Mouse (Mus musculus): Measurements from ENCODE around the gene Rpl41. TPM values are rescaled to one million over a fixed set of nuclear protein-coding genes. Genes with fewer than 3 reads are reported as not detected.
"Not testable (repeated sequence)": the region's sequence is repeated elsewhere in the genome, so short reads cannot be mapped to it uniquely, and the experiment has no call there.

Rpl41 gene
- total RNA-seq, 2 experiments from 2014 or later = 2,825 to 2,926 TPM

GRCm38 (mm10) chr10:128556963-128557362 is 7.9 kb upstream of the Rpl41 start:
- DNase-seq = no peak
- intact Hi-C loops (cut with DNase I) = loop anchor here (5.0 kb wide), 1 partner anchor 55 kb away; no protein-coding TSS in a partner anchor

GRCm38 (mm10) chr10:128556286-128556685 is 7.2 kb upstream of the Rpl41 start:
- intact Hi-C loops (cut with DNase I) = loop anchor here (5.0 kb wide), 1 partner anchor 56 kb away; no protein-coding TSS in a partner anchor
- no peak for DNase-seq

DNA sequence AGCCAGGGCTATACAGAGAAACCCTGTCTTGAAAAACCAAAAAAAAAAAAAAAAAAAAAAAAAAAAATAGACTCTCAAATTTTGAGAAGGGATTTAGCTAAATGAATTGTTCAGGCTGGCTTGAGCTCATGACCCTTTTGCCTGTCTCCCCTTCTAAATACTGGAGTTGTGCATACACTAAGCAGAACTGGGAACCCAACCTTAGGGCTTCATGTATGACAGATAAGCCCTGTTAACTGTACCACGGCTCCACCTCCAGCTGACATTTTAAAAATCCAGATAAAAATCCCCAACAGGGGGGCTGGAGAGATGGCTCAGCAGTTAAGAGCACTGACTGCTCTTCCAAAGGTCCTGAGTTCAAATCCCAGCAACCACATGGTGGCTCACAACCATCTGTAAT is 6.5 kb upstream of the Rpl41 start:
- intact Hi-C loops (cut with DNase I) = loop anchor here (5.0 kb wide), 1 partner anchor 57 kb away; no protein-coding TSS in a partner anchor

GRCm38 (mm10) chr10:128550144-128550823 is 1.2 kb upstream of the Rpl41 start:
- DNase-seq; intact Hi-C loops (cut with DNase I): not testable (repeated sequence)

More for the DNA sequence above, 6.5 kb upstream of the Rpl41 start:
- not testable (repeated sequence) for DNase-seq

- peak; percentile 26 for DNase-seq
- intact Hi-C loops (cut with DNase I) = not testable (repeated sequence)
Measured at GRCm38 (mm10) chr10:128549682-128550057, 565 bp upstream of the Rpl41 start.

GRCm38 (mm10) chr10:128548051-128548791 is 884 bp downstream of the Rpl41 start:
- intact Hi-C loops (cut with DNase I) = not testable (repeated sequence)
- peak; percentile 10 for DNase-seq

GRCm38 (mm10) chr10:128547361-128548032 is 1.6 kb downstream of the Rpl41 start, which contains the start of gene Zc3h10:
Gene Zc3h10, minus strand, starts transcription at chr10:128547774.
- peak; percentile 94 for DNase-seq
- intact Hi-C loops (cut with DNase I) = no loop called here

- intact Hi-C loops (cut with DNase I) = no loop called here
Measured at GRCm38 (mm10) chr10:128546787-128547186, 2.3 kb downstream of the Rpl41 start.

GRCm38 (mm10) chr10:128546361-128546760 is 2.7 kb downstream of the Rpl41 start:
- DNase-seq = no peak
- intact Hi-C loops (cut with DNase I) = no loop called here

More at GRCm38 (mm10) chr10:128546787-128547186, 2.3 kb downstream of the Rpl41 start:
- no peak for DNase-seq

DNA sequence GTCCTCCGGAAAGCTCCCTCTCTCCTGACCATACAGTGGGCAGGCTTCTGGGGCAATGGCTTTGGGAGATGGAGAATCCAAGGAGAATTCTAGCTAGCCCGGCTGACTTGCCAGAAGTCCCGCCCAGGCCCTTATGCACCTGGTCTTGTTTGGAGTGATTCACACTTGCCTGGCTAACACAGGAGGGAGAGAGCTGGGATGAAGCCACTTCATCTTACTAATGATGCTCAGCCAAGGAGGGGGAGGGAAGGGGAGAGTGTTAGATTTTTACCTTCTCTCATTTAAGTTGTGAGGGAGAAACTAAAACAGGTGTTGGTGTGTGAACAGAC is 3.6 kb downstream of the Rpl41 start:
- intact Hi-C loops (cut with DNase I) = no loop called here
- no peak for DNase-seq

GRCm38 (mm10) chr10:128544674-128545569 is 4.2 kb downstream of the Rpl41 start:
- peak; percentile 9 for DNase-seq
- intact Hi-C loops (cut with DNase I) = no loop called here

- DNase-seq = no peak
- intact Hi-C loops (cut with DNase I) = no loop called here
Measured at GRCm38 (mm10) chr10:128544151-128544657, 4.9 kb downstream of the Rpl41 start.

- intact Hi-C loops (cut with DNase I) = no loop called here
- no peak for DNase-seq
Measured at GRCm38 (mm10) chr10:128543100-128543499, 6.0 kb downstream of the Rpl41 start.

DNA sequence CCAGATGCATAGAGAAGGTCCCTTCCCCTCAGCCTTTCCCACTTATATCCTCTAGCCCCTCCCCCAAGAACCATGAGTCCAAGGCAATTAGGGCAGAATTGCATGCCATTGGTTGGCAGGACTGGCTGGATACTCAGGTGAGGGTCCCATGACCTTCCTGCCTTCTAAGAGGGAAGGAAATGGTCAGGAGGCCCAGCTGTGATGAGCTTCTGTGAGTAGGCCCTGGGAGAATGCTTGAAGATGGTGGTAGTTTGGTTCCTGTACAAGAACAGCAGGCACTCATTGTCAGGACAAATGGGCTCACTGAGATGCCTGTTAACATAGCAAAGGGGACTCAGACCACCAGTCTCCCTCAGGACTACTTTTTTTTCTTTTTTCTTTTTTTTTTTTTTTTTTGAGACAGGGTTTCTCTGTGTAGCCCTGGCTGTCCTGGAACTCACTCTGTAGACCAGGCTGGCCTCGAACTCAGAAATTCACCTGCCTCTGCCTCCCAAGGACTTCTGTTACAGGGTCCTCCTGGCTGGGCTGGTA is 10.7 kb downstream of the Rpl41 start:
- no peak for DNase-seq
- intact Hi-C loops (cut with DNase I) = no loop called here

DNA sequence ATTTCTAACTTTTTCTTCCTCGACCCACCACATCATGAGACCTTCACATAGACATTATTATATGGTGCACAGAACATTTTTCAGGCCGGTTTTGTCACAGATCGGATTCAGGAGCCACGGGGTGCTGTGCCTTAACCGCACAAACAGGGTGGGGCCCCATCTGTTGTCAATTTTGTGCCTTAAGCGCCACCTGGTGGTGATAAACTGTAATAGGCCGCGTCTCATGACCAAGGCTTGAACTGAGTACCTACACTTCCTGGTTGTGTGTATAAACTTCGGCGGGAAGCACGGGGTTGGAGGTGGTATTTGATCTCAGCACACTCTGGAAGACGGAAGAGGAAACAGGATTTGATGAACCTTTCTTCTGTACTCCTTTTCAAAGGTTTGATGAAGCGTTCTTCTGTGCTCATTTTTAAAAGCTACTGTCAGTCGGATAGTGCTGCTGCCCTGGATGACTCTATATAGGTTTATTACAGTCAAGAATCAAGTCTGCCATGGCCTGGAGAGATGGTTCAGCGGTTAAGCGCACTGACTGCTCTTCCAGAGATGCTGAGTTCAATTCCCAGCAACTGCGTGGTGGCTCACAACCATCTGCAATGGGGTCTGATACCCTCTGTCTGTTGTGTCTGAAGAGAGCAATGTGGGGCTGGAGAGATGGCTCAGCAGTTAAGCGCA is 12.7 kb downstream of the Rpl41 start:
- DNase-seq = peak; percentile 86
- intact Hi-C loops (cut with DNase I) = no loop called here

DNA sequence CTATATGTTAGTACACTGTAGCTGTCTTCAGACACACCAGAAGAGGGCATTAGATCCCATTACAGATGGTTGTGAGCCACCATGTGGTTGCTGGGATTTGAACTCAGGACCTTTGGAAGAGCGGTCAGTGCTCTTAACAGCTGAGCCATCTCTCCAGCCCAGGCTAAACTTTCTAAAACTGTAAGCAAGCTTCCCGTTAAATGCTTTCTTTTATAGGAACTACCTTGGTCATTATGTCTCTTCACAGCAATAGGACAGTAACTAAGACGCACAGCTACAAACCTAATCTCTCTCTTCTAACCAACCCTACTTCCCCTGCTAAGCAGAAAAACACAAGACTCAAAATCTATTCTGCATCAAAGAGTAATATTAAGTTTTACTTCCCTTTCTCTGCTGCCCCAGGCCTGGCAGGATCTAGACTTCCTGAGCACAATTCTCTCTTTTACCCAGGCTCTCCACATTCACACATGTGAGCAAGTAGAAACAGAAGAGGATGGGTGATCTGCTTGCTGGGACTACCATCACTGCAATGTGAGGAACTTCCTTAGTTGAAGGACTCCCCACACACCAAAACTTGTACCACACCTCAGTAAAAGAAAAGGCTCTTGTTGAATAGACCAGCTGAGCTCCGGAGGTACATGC is 13.4 kb downstream of the Rpl41 start:
- intact Hi-C loops (cut with DNase I) = no loop called here

DNA sequence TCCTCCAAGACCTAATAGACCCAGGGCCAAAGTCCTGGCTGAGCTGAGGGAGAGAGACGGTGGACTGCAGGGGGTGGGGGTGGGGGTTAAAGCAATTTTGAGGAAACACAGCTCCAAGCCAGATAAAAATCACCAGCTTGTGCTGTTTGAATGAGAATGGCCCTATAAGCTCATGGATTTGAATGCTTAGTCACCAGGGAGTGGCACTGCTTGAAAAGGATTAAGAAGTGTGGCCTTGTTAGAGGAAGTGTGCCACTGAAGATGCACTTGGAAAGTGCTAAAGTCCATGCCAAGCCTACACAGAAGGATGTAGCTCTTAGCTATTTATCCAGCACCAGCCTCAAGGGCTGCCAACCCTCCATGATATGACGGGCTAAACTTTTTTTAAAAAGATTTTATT is 13.9 kb downstream of the Rpl41 start:
- no peak for DNase-seq
- intact Hi-C loops (cut with DNase I) = no loop called here

More for the DNA sequence above, 13.4 kb downstream of the Rpl41 start:
- DNase-seq = no peak

GRCm38 (mm10) chr10:128526366-128527356 is 22.4 kb downstream of the Rpl41 start:
- intact Hi-C loops (cut with DNase I) = no loop called here
- no peak for DNase-seq

Measured in left cerebral cortex, postnatal 4 days (tissue).